ENCODE assay signal across 19 mouse cellular contexts in genomic region chr7:5982426-5982825, GRCm38 (mm10). TPM values are rescaled to one million over a fixed set of nuclear protein-coding genes. Genes with fewer than 3 reads are reported as not detected.
"Had no signal": no experiment of that assay in that cellular context is flagged by ENCODE, and none has a peak within 500 bp of the region (broad histone marks: within the 10 kb centered on the region; RNA-seq: fewer than 3 reads in every experiment).

No protein-coding gene starts in this region.

RNA-seq across cellular contexts. Expression of gene Vmn1r65, which starts 28.4 kb away (rescaled TPM):
- polyA plus RNA-seq: cortical plate, adult 2 months; embryonic facial prominence, embryonic 10.5 days; embryonic facial prominence, embryonic 11.5 days; embryonic facial prominence, embryonic 12.5 days; embryonic facial prominence, embryonic 13.5 days; embryonic facial prominence, embryonic 14.5 days; embryonic facial prominence, embryonic 15.5 days; erythroblast, embryonic 14.5 days; forebrain, embryonic 10.5 days; forebrain, embryonic 11.5 days; forebrain, embryonic 12.5 days; forebrain, embryonic 13.5 days; forebrain, embryonic 14.5 days; forebrain, embryonic 15.5 days; forebrain, embryonic 16.5 days; forebrain, postnatal 0 days; frontal cortex, adult 2 months; gonadal fat pad, adult 2 months; heart, adult 2 months had no signal
